Mouse (Mus musculus): ENCODE results near the gene Tor4a.
A peak's percentile ranks its signal among the peaks of the same experiment; 100 is the strongest.

Tor4a gene

GRCm38 (mm10) chr2:25171101-25171768 lies 25.5 kb downstream of the Tor4a start:
- DNase-seq (ENCODE audit: low read depth in 2 of 2, low spot score in 2 of 2): no peak

GRCm38 (mm10) chr2:25170326-25171100 lies 26.2 kb downstream of the Tor4a start:
- no peak for DNase-seq (ENCODE audit: low read depth in 2 of 2, low spot score in 2 of 2)

- DNase-seq (ENCODE audit: low read depth in 2 of 2, low spot score in 2 of 2): no peak
These were observed 26.9 kb downstream of the Tor4a start for GRCm38 (mm10) chr2:25169778-25170177.

GRCm38 (mm10) chr2:25168665-25168978 lies 28.1 kb downstream of the Tor4a start:
- no peak for DNase-seq (ENCODE audit: low read depth in 2 of 2, low spot score in 2 of 2)

- no peak for DNase-seq (ENCODE audit: low read depth in 2 of 2, low spot score in 2 of 2)
These were observed 28.6 kb downstream of the Tor4a start for GRCm38 (mm10) chr2:25167919-25168664.

GRCm38 (mm10) chr2:25167481-25167880 lies 29.2 kb downstream of the Tor4a start:
- DNase-seq (ENCODE audit: low read depth in 2 of 2, low spot score in 2 of 2): no peak

GRCm38 (mm10) chr2:25157655-25158054 lies 39.0 kb downstream of the Tor4a start:
- peak; percentile 41 to 68 for DNase-seq (ENCODE audit: low read depth in 2 of 2, low spot score in 2 of 2)

GRCm38 (mm10) chr2:25156990-25157389 lies 39.7 kb downstream of the Tor4a start:
- DNase-seq (ENCODE audit: low read depth in 2 of 2, low spot score in 2 of 2): no peak

- DNase-seq (ENCODE audit: low read depth in 2 of 2, low spot score in 2 of 2): no peak
These were observed 40.5 kb downstream of the Tor4a start for GRCm38 (mm10) chr2:25156177-25156576.

- DNase-seq (ENCODE audit: low read depth in 2 of 2, low spot score in 2 of 2): no peak
These were observed 45.3 kb downstream of the Tor4a start for GRCm38 (mm10) chr2:25151280-25151956.

GRCm38 (mm10) chr2:25149643-25150042 lies 47.0 kb downstream of the Tor4a start:
- no peak for DNase-seq (ENCODE audit: low read depth in 2 of 2, low spot score in 2 of 2)

- no peak for DNase-seq (ENCODE audit: low read depth in 2 of 2, low spot score in 2 of 2)
These were observed 48.8 kb downstream of the Tor4a start for GRCm38 (mm10) chr2:25147892-25148291.

- no peak for DNase-seq (ENCODE audit: low read depth in 2 of 2, low spot score in 2 of 2)
These were observed 49.3 kb downstream of the Tor4a start for GRCm38 (mm10) chr2:25147398-25147797.

- DNase-seq (ENCODE audit: low read depth in 2 of 2, low spot score in 2 of 2): no peak
These were observed 51.3 kb downstream of the Tor4a start for GRCm38 (mm10) chr2:25145346-25145745.

Measured in CD8-positive naive resting alpha-beta T cell, adult 2 months (primary cell).